Mouse (Mus musculus) stomach, embryonic 14.5 days (tissue): ENCODE measurements around the gene Mrpl16. TPM values are rescaled to one million over a fixed set of nuclear protein-coding genes. Genes with fewer than 3 reads are reported as not detected.

Experiments used
- ATAC-seq: fragments of 200-750 bp; cut with Nextera tagmentation; 2 replicates; pipeline ENCODE4 v1.8.0; 2017; ENCODE audit warnings: low read depth, moderate TSS enrichment; ENCODE audit not compliant: insufficient number of reproducible peaks, insufficient read depth, low FRiP score
- H3K27ac ChIP-seq: fragments of 300-500 bp; sonication (generic); 2 replicates; pipeline ENCODE4 v1.5.1; 2014; ENCODE audit warnings: mild to moderate bottlenecking, low read length, moderate library complexity, mixed read lengths
- H3K27me3 ChIP-seq: fragments of 300-500 bp; sonication (generic); 2 replicates; pipeline ENCODE4 v1.6.1; 2014; ENCODE audit warnings: low read length, control low read depth, mixed read lengths; ENCODE audit not compliant: control insufficient read depth, insufficient read depth
- H3K36me3 ChIP-seq: fragments of 300-500 bp; sonication (generic); 2 replicates; pipeline ENCODE4 v1.6.1; 2014; ENCODE audit warnings: mild to moderate bottlenecking, control low read depth, low read length, moderate library complexity, mixed read lengths; ENCODE audit not compliant: control insufficient read depth, insufficient read depth
- H3K4me1 ChIP-seq: fragments of 300-500 bp; sonication (generic); 2 replicates; pipeline ENCODE4 v1.6.1; 2014; ENCODE audit warnings: low read length, control low read depth, mixed read lengths; ENCODE audit not compliant: control insufficient read depth, insufficient read depth
- H3K4me2 ChIP-seq: fragments of 300-500 bp; sonication (generic); replicated peaks from 2 replicates; pipeline ENCODE4 v1.6.1; 2014; ENCODE audit warnings: low read depth, low read length, control low read depth
- H3K4me3 ChIP-seq: fragments of 300-500 bp; sonication (generic); 2 replicates; pipeline ENCODE4 v1.5.1; 2014; ENCODE audit warnings: low read depth, low read length, control low read depth
- H3K9ac ChIP-seq: fragments of 300-500 bp; sonication (generic); replicated peaks from 2 replicates; pipeline ENCODE4 v1.6.1; 2014; ENCODE audit warnings: low read depth, mild to moderate bottlenecking, control low read depth, low read length, moderate library complexity, mixed read lengths
- H3K9me3 ChIP-seq: fragments of 300-500 bp; sonication (generic); 2 replicates; pipeline ENCODE4 v1.6.1; 2016; ENCODE audit warnings: low read depth, low read length, control low read depth; ENCODE audit not compliant: control insufficient read depth
- WGBS: fragments of 180-500 bp; shearing (Covaris S2); extraction: QIAGEN DNeasy Blood & Tissue Kit; methylation state at CpG from one replicate; pipeline ENCODE4 v1.1.7; 2014; 5-methylcytosine and 5-hydroxymethylcytosine counted together
- polyA plus RNA-seq: library from polyadenylated mRNA; unstranded; fragments of >200 nt; fragmentation: Nextera tagmentation; extraction: Ambion mirVana; gene quantifications from 2 replicates; pipeline ENCODE4 v1.2.1, GENCODE M21; 2014

Mrpl16 gene
- polyA plus RNA-seq, 1 experiment from 2014 or later: 51.1 TPM

DNA sequence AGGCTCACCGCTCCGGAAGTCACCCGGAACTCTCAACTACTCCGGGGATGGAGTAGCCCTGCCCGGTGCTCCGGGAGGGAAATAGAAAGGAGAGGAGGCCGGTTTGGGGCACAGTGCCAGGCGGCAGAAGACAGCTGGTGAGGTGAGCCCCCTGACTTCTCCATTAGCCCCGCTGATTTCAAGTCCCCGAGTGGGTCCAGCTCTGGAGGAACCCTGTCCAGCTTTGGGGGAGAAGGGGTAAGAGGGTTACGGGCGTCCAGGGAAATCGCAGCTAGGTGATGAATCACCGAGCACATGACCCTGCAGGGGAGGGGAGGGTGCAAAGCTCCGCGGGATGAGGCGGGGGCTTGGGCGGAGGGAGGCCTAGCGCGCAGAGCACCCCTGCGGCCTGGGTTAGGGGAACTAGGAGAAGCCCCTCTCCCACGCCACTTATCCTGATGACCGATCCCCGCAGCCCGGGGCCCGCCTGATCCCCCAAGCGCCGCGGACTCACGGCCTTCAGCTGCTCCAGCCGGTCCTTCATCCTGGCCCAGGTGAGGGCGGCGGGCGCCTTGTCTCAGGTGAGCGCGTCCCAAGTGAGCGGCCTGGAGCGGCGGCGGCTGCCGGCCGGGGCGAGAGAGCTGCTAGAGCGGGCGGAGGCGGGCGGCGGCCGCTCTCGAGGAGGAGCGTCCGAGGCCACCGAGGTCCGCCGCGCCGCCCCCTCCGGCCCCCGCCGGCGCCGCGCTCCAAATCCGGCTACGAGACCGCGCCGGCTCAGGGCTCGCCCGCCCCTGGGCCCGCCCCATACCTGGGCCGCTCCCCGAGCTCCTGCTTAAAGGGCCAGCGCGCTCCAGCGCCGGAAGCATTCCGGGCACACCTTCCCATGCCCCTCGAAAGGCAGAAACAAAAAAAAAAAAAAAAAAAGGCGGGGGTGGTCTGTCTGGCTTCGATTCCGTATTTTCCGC, 48.3 kb downstream of the Mrpl16 start:
- peak overlapping the region; percentile 63; the same call in 1 of the 2 replicates for H3K27ac ChIP-seq
- peak overlapping the region; percentile 80 for H3K4me2 ChIP-seq
- peaks cover 14% of the 10 kb centered on the region for H3K4me1 ChIP-seq
- no peaks in the 10 kb centered on the region for H3K9me3 ChIP-seq
- no peaks in the 10 kb centered on the region for H3K27me3 ChIP-seq
- H3K9ac ChIP-seq: peak overlapping the region; percentile 73
- under 1% methylated on average over 71 of the region's 83 CpGs for WGBS
- H3K4me3 ChIP-seq: peak overlapping the region; percentile 75
- peak; percentile 89 for ATAC-seq
- no peaks in the 10 kb centered on the region for H3K36me3 ChIP-seq

DNA sequence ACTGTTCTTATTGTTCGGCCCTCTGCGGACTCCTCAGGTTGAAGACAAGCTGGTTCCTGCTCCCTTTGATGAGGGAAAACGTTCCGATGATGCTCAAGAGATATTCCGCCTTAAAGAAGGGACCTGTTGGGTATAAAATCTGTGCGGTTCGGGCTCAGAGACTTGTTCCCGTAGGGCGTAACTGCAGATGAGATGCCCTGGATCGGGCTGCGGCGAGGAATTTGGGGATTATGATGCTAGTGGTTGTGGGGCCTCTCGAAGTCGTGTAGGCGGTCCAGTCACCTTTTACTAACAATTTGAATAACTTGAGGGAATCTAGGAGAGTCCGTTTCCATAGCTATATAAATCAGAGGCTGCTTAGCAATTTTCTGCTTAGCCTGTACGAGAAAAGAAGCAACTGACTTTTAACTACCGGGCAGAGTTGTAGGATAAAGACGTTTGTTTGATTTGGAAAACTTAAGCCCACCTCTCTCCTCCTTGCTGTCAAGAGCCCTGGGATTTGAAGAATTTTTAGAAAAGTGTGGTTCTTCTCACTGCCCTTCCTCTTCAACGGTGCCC, 49.0 kb downstream of the Mrpl16 start, which contains the start of gene Stx3:
TSS of gene Stx3 (minus strand) at position 261 of the 558 bp plus-strand sequence.
- Histone ChIP-seq H3K4me2 (peak within 1 kb of the TSS; percentile 80), H3K4me1 (peaks cover 9% of the 10 kb centered on the region), H3K4me3 (peak within 1 kb of the TSS; percentile 75), H3K9ac (peak within 1 kb of the TSS; percentile 73), H3K27me3 (no peaks in the 10 kb centered on the region), H3K9me3 (no peaks in the 10 kb centered on the region), H3K36me3 (no peaks in the 10 kb centered on the region), H3K27ac (peak within 1 kb of the TSS; percentile 63; the same call in 1 of the 2 replicates)
- under 1% methylated on average over 20 of the region's 20 CpGs for WGBS
- ATAC-seq: no peak

DNA sequence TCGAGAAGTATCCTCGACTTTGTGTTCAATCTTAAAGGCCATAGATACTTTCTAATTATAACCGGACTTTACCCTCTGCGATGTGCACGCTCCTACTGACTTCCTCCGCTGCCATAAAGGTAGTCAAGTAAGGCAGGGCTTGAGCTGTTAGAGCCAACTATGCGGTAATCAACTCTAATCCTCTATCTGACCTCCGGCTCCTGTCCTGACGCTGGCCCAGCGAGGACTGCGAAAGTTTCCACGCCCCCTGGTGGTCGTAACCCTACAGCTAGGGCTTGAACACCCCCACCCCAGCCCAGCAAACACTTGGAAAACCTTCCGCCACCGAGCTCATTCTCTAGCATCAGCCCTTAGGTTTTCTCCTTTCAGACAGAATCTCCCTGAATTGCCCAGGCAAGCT, 49.6 kb downstream of the Mrpl16 start:
- peak; percentile 57; the same call in 1 of the 2 replicates for ATAC-seq
- no peak overlapping the region for H3K27ac ChIP-seq
- no peaks in the 10 kb centered on the region for H3K9me3 ChIP-seq
- H3K9ac ChIP-seq: no peak overlapping the region; the same call in 1 of the 2 replicates
- WGBS: under 1% methylated on average over 15 of the region's 15 CpGs
- peak overlapping the region; percentile 75 for H3K4me3 ChIP-seq
- no peaks in the 10 kb centered on the region for H3K36me3 ChIP-seq
- peak overlapping the region; percentile 80 for H3K4me2 ChIP-seq
- peaks cover 4% of the 10 kb centered on the region for H3K4me1 ChIP-seq
- no peaks in the 10 kb centered on the region for H3K27me3 ChIP-seq

DNA sequence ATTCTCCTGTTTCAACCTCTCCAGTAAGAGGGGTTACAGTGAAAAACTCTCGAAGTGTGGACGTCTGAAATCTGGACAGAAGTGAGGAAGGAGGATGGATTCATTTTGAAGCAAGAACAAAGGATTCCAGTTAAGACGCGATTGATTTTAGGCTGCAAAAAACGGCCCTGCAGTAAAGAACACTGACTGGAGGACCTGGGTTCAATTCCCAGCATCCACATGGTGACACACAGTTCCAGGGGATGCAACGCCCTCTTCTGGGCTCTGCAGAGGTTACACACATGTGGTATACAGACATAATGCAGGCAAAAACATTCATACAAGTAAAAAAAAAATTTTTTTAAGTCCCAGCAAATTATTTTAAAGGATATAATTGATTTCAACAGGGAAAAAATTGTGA, 50.0 kb downstream of the Mrpl16 start:
- no peaks in the 10 kb centered on the region for H3K36me3 ChIP-seq
- H3K4me1 ChIP-seq: no peaks in the 10 kb centered on the region
- H3K27me3 ChIP-seq: no peaks in the 10 kb centered on the region
- 31% methylated on average over 6 of the region's 6 CpGs for WGBS
- peak overlapping the region; percentile 75 for H3K4me3 ChIP-seq
- peak overlapping the region; percentile 80 for H3K4me2 ChIP-seq
- no peak overlapping the region for H3K27ac ChIP-seq
- H3K9me3 ChIP-seq: no peaks in the 10 kb centered on the region
- no peak for ATAC-seq
- no peak overlapping the region; the same call in 1 of the 2 replicates for H3K9ac ChIP-seq

DNA sequence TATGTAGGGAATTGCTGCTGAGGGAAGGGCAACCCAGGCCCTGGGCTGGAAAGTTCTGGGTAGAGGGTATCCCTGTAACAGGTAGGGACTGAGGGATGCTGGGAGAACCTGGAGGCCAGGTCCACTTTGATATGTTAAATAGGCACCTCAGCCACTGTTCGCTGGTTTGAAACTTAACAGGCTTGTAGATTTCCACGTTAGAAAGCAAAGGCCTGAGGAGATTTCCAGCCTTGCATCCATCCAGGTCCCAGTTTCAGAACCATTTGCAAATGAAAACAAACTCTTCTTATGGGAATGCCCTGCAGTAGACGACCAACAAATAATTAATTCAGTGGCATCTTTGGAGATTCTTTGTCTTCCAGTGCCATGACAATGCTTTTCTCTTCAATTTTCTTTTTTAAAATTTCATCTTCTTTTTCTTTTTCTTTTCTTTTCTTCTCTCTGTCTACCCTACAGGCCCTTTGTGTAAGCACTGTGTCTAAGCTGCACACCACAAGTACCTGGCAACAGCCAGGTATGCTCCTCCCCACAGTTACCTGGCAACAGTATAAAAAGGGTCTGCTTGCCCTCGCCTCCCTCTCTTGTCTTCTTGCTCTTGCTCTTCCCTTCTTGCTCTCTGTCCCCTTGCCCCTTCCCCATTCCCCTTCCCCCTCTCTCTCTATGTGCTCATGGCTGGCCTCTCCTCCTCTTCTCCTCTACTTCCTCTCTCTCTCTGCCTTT, 53.3 kb downstream of the Mrpl16 start:
- Histone ChIP-seq H3K4me3 (no peak overlapping the region), H3K27ac (no peak overlapping the region), H3K9ac (no peak overlapping the region), H3K36me3 (no peaks in the 10 kb centered on the region), H3K4me1 (no peaks in the 10 kb centered on the region), H3K9me3 (no peaks in the 10 kb centered on the region), H3K27me3 (no peaks in the 10 kb centered on the region), H3K4me2 (no peak overlapping the region)
- 35% methylated on average over 4 of the region's 4 CpGs for WGBS
- ATAC-seq: no peak

Other genes starting within 250 kb of the Mrpl16 start
- 2.1 and 3.0 TPM in 2 replicates for gene Ms4a4d, start 233.6 kb upstream of the Mrpl16 start, polyA plus RNA-seq
- 4.3 and 7.1 TPM in 2 replicates for gene Ms4a6d, start 165.5 kb upstream of the Mrpl16 start, polyA plus RNA-seq
- 0.41 TPM in 1 of 2 replicates, not detected in the other for gene Ms4a2, start 146.7 kb upstream of the Mrpl16 start, polyA plus RNA-seq
- 0.43 TPM in 1 of 2 replicates, not detected in the other for gene Ms4a3, start 129.5 kb upstream of the Mrpl16 start, polyA plus RNA-seq
- not detected in 2 replicates for gene Oosp2, start 109.8 kb upstream of the Mrpl16 start, polyA plus RNA-seq
- not detected in 2 replicates for gene Oosp1, start 79.2 kb upstream of the Mrpl16 start, polyA plus RNA-seq
- not detected in 2 replicates for gene Oosp3, start 73.3 kb upstream of the Mrpl16 start, polyA plus RNA-seq
- 0.58 and 1.3 TPM in 2 replicates for gene Gif, start 22.8 kb upstream of the Mrpl16 start, polyA plus RNA-seq
- gene Stx3, start 49.0 kb downstream of the Mrpl16 start, polyA plus RNA-seq: 22.8 and 23.2 TPM in 2 replicates
- gene Olfr1417, start 68.8 kb downstream of the Mrpl16 start, polyA plus RNA-seq: 0.27 TPM in 1 of 2 replicates, not detected in the other
- gene Olfr1418, start 90.7 kb downstream of the Mrpl16 start, polyA plus RNA-seq: not detected in 2 replicates
- not detected in 2 replicates for gene Olfr1419, start 104.7 kb downstream of the Mrpl16 start, polyA plus RNA-seq
- gene Olfr1420, start 116.2 kb downstream of the Mrpl16 start, polyA plus RNA-seq: 0.27 TPM in 1 of 2 replicates, not detected in the other
- 20.7 and 24.3 TPM in 2 replicates for gene Patl1, start 142.0 kb downstream of the Mrpl16 start, polyA plus RNA-seq
- gene Osbp, start 195.6 kb downstream of the Mrpl16 start, polyA plus RNA-seq: 10.9 and 11.2 TPM in 2 replicates